Mouse (Mus musculus): ENCODE data around the gene A530032D15Rik. TPM values are rescaled to one million over a fixed set of nuclear protein-coding genes. Genes with fewer than 3 reads are reported as not detected.
"Not testable (repeated sequence)": the region's sequence is repeated elsewhere in the genome, so short reads cannot be mapped to it uniquely, and the experiment has no call there.

Gene A530032D15Rik
- polyA plus RNA-seq, 1 experiment from 2014 or later, result not detected

- not testable (repeated sequence) for H3K4me1 ChIP-seq (replicated peaks); H3K36me3 ChIP-seq; DNase-seq (ENCODE audit: low spot score); H3K27ac ChIP-seq; H3K27me3 ChIP-seq (ENCODE audit: insufficient read depth, poor library complexity, severe bottlenecking); H3K4me3 ChIP-seq
- peaks cover 14% of the 10 kb centered on the region for H3K9me3 ChIP-seq
- 90% methylated on average over 4 of the region's 4 CpGs for WGBS
These were observed 7.9 kb downstream of the A530032D15Rik start for GRCm38 (mm10) chr1:85101754-85102153.

DNA sequence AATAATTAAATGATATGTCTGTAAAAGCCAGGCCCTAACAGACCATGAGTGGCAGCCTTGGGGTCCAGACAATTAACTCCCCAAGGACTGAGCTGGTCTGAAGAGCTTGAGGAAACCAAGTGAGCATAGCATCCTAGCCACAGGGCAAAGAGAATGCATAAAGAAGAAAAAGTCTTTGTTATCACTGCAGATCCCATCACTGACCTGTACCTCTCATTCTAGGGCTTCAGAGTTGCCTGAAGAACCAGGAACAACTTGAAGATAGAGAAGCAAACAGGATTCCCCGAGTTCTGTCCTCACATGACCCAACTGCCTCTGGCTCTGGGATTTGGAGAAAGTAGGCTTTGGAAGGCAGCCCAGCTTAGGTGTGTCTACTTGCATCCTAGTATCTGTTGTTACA is 9.8 kb downstream of the A530032D15Rik start, which contains the start of gene Gm10553:
Gene Gm10553, plus strand, starts transcription at position 301 of the 400 bp plus-strand sequence.
- not testable (repeated sequence) for H3K36me3 ChIP-seq; H3K27me3 ChIP-seq (ENCODE audit: insufficient read depth, poor library complexity, severe bottlenecking); DNase-seq (ENCODE audit: low spot score); H3K27ac ChIP-seq; H3K4me3 ChIP-seq; H3K9me3 ChIP-seq; H3K4me1 ChIP-seq (replicated peaks)
- 74% methylated on average over 1 of the region's 1 CpGs for WGBS

DNA sequence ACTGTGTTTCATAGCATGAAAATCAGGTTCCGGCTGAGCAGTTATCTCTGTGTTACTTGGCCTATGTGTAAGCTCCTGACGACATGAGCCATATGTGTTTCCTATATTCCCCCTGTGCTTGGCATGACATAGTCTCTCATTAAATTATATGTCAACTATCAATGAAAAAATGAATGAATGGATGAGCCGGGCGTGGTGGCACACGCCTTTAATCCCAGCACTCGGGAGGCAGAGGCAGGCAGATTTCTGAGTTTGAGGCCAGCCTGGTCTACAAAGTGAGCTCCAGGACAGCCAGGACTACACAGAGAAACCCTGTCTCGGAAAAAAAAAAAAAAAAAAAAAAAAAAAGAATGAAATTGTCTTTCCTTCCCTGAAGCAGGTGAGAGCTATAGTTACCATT is 10.6 kb downstream of the A530032D15Rik start:
- not testable (repeated sequence) for H3K27me3 ChIP-seq (ENCODE audit: insufficient read depth, poor library complexity, severe bottlenecking); DNase-seq (ENCODE audit: low spot score); H3K27ac ChIP-seq; H3K9me3 ChIP-seq; H3K4me1 ChIP-seq (replicated peaks); H3K4me3 ChIP-seq; H3K36me3 ChIP-seq
- WGBS, result 82% methylated on average over 7 of the region's 7 CpGs

DNA sequence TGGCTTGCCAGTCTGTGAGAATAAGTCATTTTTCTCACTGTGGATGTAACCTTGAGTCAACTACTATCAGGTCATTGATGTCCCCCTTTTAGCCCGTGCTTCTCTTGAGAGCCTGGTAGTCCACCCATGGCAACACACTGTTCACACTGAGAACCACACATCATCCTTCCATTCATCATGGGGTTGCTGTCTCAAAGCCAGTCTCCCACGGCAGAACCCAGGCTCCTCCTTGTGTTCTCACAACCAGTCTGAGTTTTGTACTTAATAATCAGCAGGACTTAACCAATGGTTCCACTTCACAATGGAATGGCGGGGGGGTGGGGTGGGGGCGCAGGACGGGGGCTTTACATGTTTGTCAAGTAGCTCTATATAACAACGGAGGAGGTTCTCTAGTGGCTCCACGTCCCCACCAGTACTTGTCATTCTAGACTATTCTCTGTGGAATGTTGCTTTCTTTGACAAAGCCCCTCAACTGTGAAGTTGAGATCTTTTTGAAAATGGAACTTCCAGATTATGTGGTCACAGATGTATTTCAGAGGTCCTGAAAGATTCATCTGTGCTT is 16.6 kb downstream of the A530032D15Rik start:
- not testable (repeated sequence) for H3K4me3 ChIP-seq

DNA sequence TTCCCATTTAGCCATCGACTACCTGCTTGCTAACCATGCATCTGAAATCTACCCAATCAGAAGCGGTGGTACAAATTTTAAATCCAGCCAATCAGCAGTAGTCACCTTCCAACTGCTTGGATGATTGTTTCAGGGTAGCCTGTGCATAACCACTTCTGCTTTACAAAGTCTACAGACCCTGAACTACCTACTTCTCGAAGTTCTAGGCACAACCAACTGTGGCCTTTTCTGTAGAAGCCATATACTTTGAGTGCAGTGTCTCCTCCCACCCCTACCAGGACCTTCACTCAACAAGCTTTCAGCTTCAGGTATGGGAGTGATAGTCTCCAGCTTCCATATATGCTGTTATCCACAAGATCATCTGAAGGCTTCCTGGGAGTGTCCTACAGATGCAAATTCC is 17.5 kb downstream of the A530032D15Rik start:
- not testable (repeated sequence) for DNase-seq (ENCODE audit: low spot score); H3K9me3 ChIP-seq; H3K4me3 ChIP-seq; H3K27ac ChIP-seq; H3K4me1 ChIP-seq (replicated peaks); H3K27me3 ChIP-seq (ENCODE audit: insufficient read depth, poor library complexity, severe bottlenecking); H3K36me3 ChIP-seq
- WGBS, result 48% methylated on average over 1 of the region's 3 CpGs

More for the DNA sequence above, 16.6 kb downstream of the A530032D15Rik start:
- peaks cover 11% of the 10 kb centered on the region for H3K9me3 ChIP-seq
- not testable (repeated sequence) for DNase-seq (ENCODE audit: low spot score); H3K27me3 ChIP-seq (ENCODE audit: insufficient read depth, poor library complexity, severe bottlenecking); H3K27ac ChIP-seq; H3K4me1 ChIP-seq (replicated peaks); H3K36me3 ChIP-seq
- 85% methylated on average over 6 of the region's 7 CpGs for WGBS

DNA sequence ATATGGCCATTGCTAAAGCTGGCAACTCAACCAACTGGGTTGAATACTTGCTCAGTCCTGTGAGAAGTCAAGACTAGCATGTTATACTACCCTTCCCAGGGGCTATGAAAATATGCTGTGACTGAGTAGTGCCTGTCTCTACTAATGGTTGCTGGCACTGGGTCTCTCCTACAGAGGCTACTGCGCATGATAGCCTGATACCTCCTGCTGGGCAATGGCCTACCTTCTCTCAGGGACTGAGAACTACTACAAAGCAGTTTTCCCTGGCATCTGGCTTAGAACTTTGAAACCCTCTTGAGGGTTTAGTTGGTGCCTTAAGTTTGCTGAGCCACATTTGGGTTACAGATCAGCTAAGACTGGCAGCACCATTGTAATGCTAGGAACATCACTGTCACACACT is 23.4 kb downstream of the A530032D15Rik start:
- not testable (repeated sequence) for H3K36me3 ChIP-seq; H3K4me3 ChIP-seq; H3K4me1 ChIP-seq (replicated peaks); H3K27me3 ChIP-seq (ENCODE audit: insufficient read depth, poor library complexity, severe bottlenecking); DNase-seq (ENCODE audit: low spot score); H3K9me3 ChIP-seq; H3K27ac ChIP-seq
- 64% methylated on average over 1 of the region's 1 CpGs for WGBS

- H3K4me3 ChIP-seq; H3K4me1 ChIP-seq (replicated peaks); H3K36me3 ChIP-seq; H3K9me3 ChIP-seq; DNase-seq (ENCODE audit: low spot score); H3K27me3 ChIP-seq (ENCODE audit: insufficient read depth, poor library complexity, severe bottlenecking); H3K27ac ChIP-seq: not testable (repeated sequence)
- WGBS, result 69% methylated on average over 3 of the region's 3 CpGs
These were observed 24.9 kb downstream of the A530032D15Rik start for GRCm38 (mm10) chr1:85084803-85085202.

DNA sequence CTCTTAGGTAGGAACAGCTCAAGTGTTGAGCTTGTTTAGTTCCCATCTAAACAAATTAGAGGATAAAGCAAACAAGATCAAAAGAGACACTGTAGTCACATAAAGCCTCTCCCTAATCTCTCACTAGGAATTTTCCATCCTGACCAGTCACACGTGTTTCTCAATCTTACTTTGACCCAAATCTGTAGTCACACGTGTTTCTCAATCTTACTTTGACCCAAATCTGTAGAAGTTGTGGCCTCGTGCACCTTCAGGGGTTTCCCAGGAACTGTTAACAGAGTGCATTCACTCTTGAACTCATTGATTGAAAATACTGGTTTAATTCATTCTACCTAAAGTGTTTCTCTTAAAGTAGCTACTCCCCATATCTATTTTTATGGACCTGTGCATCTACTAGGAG is 36.6 kb downstream of the A530032D15Rik start:
- H3K36me3 ChIP-seq; H3K4me3 ChIP-seq; H3K4me1 ChIP-seq (replicated peaks); H3K27ac ChIP-seq; DNase-seq (ENCODE audit: low spot score); H3K9me3 ChIP-seq; H3K27me3 ChIP-seq (ENCODE audit: insufficient read depth, poor library complexity, severe bottlenecking): not testable (repeated sequence)
- WGBS, result 67% methylated on average over 3 of the region's 3 CpGs

GRCm38 (mm10) chr1:85071690-85072089 is 38.0 kb downstream of the A530032D15Rik start:
- not testable (repeated sequence) for H3K27me3 ChIP-seq (ENCODE audit: insufficient read depth, poor library complexity, severe bottlenecking); H3K4me3 ChIP-seq; H3K27ac ChIP-seq; DNase-seq (ENCODE audit: low spot score); H3K4me1 ChIP-seq (replicated peaks); H3K36me3 ChIP-seq; H3K9me3 ChIP-seq
- 64% methylated on average over 3 of the region's 3 CpGs for WGBS

DNA sequence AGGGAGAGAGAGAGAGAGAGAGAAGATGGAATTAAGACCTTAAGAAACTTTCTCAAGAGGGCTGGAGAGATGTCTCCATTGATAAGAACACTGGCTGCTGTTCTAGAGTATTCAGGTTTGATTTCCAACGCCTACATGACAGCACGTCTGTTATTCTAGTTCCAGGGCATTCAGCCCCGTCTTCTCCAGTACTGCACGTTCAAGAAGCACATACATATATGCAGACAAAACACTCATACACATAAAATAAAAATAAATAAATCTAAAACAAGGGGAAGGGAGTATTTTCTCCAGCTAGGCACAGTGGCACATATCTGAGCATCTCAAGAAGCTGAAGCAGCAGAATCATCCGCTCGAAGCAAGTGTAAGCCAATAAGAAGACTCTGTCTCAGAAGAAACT is 73.9 kb downstream of the A530032D15Rik start:
- H3K27me3 ChIP-seq (ENCODE audit: insufficient read depth, poor library complexity, severe bottlenecking); H3K27ac ChIP-seq; H3K4me1 ChIP-seq (replicated peaks); H3K9me3 ChIP-seq; H3K4me3 ChIP-seq; DNase-seq (ENCODE audit: low spot score); H3K36me3 ChIP-seq: not testable (repeated sequence)
- WGBS, result 81% methylated on average over 6 of the region's 6 CpGs

DNA sequence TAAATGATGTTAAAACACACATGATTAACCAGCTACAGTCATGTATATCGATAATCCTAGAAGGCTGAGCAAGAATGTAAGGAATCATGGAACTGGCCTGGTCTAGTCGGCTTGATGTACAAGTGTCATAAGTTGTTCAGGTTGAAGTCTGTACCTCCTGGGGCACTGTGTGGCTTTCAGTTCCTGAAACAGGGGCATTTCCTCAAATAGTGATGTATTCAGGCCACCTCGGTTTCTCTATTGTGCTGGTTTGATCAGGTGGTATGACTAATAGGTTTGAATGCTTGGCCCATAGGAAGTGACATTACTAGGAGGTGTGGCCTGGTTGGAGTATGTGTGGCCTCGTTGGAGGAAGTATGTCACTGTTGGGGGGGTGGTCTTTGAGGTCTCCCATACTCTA is 75.3 kb downstream of the A530032D15Rik start:
- H3K9me3 ChIP-seq; H3K36me3 ChIP-seq; H3K4me3 ChIP-seq; DNase-seq (ENCODE audit: low spot score); H3K4me1 ChIP-seq (replicated peaks); H3K27ac ChIP-seq; H3K27me3 ChIP-seq (ENCODE audit: insufficient read depth, poor library complexity, severe bottlenecking): not testable (repeated sequence)
- WGBS, result 95% methylated on average over 3 of the region's 4 CpGs

DNA sequence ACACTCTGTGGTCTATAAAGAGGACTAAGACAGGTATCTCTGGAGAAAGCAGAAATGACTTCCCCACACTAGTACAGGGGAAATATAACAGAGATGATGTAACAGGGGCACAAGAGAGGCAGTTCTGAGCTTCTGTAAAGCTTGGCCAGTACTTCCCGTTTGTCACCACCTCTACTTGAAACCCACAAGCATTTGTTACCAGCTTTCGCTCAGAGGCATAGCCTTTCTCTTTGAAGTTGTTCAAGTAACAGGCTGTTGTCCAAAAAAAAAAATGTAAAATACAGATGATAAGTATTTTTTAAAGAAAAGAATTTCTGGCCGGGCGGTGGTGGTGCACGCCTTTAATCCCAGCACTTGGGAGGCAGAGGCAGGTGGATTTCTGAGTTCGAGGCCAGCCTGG is 76.0 kb downstream of the A530032D15Rik start:
- not testable (repeated sequence) for H3K27ac ChIP-seq; H3K36me3 ChIP-seq; DNase-seq (ENCODE audit: low spot score); H3K4me3 ChIP-seq; H3K27me3 ChIP-seq (ENCODE audit: insufficient read depth, poor library complexity, severe bottlenecking); H3K4me1 ChIP-seq (replicated peaks); H3K9me3 ChIP-seq
- WGBS, result 91% methylated on average over 5 of the region's 6 CpGs
